Mouse (Mus musculus) heart, postnatal 4 days (tissue): ENCODE data around the gene Zfp536. TPM values are rescaled to one million over a fixed set of nuclear protein-coding genes. Genes with fewer than 3 reads are reported as not detected.
A peak's percentile ranks its signal among the peaks of the same experiment; 100 is the strongest.
"Not testable (repeated sequence)": the region's sequence is repeated elsewhere in the genome, so short reads cannot be mapped to it uniquely, and the experiment has no call there.

Experiments
- DNase-seq: peaks from one replicate; pipeline ENCODE4 v3.0.0; 2021
- total RNA-seq, 2 experiments: library from RNA; stranded (reverse); gene quantifications; 2 replicates each; pipeline ENCODE4 v1.2.3; 2021

The Zfp536 gene
- total RNA-seq, 2 experiments from 2014 or later, result 17.3 to 18.5 TPM

DNA sequence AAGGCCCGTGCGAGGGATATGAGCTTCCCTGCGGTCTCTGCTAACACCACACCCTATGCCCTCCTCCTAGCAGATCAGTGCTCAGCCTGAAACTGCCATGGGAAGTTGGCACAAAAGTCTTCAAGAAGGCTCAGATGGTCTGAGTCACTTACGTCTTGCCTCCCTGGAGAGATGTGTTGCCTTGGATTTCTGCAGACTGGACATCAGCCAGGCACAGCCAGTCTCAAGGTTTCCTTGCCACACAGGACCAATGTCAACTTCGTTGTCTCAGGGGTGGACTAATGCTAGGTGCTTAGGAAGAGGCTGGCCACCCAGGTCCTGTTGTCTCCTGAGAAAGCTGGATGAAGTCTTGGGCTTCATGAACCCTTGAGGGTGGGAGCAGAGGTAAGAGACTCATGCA, 14.6 kb downstream of the Zfp536 start:
- DNase-seq, result no peak

DNA sequence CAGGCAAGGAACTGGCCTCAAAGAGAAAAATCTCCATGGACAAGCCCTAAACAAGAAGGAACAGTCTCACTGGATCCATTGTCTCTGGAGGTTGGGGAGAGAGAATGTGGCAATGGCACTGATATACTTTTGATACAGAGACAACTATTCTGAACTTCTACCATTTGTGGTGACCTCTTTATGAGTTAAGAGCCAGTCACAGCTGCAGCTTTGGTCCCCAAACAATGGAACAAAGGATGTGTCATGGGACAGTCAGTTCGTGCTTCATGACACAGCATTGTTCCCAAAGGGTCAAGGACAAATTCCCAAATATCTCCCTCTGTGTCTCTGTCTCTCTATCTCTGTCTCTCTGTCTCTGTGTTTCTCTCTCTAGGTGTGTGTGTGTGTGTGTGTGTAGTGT, 20.4 kb downstream of the Zfp536 start:
- DNase-seq, result no peak

DNA sequence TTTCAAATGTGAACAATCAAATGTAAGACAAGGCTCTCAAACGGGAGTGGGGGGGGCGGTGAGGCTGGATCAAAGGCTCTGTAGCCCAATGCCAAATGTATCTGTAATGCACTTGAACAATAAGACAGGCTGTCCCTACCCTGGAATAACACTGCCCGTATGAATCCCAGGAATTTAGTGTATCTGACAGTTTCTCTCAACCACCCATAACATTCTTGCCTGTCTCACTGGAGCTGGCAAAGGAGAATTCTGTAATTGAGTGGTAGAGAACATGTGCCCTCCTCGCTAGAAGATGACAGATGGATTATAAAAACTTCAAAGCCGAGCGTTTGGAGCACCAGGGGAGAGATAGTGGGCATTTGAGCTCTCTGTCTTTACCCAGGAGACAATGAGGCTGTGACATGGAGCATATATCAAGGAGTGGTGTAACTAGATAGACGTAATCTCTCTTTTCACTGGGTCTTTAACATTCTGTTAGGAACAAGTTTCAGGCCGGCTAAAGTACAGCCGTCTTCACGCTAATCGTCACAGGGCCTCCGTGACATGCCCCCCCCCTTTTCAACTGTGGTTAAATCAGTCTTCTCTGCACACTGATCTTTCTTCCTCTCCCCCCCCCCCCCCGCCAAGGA, 27.2 kb downstream of the Zfp536 start:
- DNase-seq, result no peak

DNA sequence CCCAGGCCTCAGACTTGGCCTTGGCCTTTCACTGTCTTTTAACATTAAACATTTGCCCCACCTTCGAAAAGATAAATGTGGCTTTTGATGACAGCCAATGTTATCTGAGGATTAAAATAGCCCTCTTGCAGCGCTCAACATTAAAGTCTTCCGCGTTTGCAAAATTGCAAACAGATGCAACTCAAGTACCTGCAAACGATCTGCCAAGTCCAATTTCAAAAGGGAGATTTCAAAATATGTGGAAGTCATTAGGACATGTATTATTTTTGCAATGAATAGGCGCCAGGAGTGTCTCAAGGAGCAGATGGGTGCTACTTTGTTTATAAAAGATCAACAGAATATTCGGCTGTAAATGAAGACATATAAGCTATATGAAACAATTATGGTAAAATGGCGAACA, 30.1 kb downstream of the Zfp536 start:
- DNase-seq, result no peak

DNA sequence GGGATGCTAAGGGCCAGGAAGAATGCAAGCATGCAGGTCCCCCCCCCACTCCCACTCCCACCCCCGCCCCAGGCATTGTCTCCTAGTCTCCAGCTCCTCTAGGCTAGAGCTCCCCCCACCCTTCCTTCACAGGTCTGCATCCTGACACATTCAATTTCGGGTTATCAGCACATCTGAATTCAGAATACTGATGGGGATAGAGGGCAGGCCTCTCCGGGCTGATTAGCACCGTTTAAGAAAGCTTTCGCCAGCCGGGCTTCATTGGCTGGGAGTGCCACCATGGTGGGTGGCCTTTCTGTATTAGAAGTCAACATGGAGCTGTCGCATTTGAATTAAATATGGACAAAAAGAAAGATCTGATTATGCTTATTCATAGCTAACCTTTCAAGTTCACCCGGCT, 36.2 kb downstream of the Zfp536 start:
- no peak for DNase-seq

GRCm38 (mm10) chr7:37736413-37736720, 37.1 kb downstream of the Zfp536 start:
- DNase-seq, result no peak

GRCm38 (mm10) chr7:37735707-37736412, 37.6 kb downstream of the Zfp536 start:
- no peak for DNase-seq

DNA sequence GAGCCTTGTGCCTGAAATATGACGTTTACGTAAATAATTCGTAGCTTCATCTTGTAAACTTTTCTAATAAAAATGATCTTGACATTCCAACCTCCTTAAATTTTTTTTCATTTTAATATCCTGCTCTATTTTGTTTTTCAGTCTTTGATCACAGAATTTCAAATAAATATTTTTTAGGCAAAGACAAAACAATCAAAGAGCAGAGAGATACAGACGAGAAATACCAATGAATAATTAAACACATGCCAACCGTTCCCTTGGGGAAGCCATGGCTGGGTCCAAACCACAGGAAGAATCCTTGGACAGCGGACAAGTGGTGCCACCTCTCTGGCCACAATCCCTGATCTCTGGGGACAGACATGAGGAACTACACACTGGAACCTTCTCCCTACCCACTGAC, 38.3 kb downstream of the Zfp536 start:
- no peak for DNase-seq

GRCm38 (mm10) chr7:37734576-37734975, 38.9 kb downstream of the Zfp536 start:
- no peak for DNase-seq

DNA sequence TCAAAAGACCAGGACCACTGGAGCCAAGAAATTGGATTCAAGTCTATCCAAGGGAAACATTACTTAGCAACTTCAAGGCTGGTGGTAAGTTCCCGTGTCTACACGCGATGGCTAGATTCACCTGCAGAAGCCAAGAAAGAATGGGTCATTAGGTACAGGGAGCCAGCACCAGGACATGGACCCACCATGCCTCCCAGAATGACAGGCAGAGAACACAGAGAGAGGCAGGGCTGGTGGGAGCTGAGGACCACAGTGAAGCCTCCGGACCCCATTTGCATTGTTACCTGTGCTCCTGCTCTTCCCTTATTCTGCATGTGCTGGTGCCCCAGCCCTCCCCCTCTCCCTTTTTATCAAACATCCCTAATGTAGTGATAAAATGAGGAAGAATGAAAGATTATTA, 39.4 kb downstream of the Zfp536 start:
- no peak for DNase-seq

- no peak for DNase-seq
Measured at GRCm38 (mm10) chr7:37732741-37733140, 40.7 kb downstream of the Zfp536 start.

DNA sequence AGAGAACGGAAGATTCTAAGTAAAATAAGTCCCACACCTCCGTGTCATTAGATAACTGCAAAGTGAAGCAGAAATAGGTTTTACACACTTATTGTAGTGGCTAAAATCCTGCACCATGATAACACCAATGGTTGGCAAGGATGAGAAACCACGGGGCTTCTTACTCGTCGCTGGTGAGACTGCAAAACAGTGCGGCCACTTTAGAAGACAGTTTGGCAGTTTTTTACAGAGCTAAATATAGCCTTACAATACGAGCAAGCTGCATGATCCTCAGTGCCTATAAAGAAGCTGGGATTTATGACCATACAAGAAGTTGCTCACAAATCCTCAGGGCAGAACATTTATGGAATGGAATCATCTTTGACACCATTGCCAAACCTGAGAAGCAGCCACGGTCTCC, 45.7 kb downstream of the Zfp536 start:
- no peak for DNase-seq

- no peak for DNase-seq
Measured at GRCm38 (mm10) chr7:37724002-37724790, 49.2 kb downstream of the Zfp536 start.

- no peak for DNase-seq
Measured at GRCm38 (mm10) chr7:37723191-37723592, 50.2 kb downstream of the Zfp536 start.

DNA sequence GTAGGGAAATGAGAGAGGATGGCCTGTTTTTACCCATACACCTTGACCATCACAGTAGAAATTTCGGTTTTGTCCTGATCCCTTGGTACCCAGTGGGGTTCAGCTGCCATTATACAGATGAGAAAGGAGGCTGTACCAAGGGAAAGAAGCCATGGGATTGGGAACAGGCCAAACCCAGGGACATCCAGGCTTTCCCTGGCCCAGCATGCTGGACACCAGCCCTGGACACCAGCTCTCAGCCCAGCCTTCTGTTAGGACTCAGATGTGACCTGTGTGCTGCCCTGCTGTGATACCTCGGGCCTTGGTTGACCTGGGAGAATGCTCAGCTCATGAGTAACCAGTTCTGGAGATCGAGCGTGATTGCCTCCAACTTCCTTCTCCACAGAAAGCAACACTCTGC, 51.8 kb downstream of the Zfp536 start:
- DNase-seq, result no peak

GRCm38 (mm10) chr7:37718671-37719402, 54.6 kb downstream of the Zfp536 start:
- peak; percentile 44 for DNase-seq

DNA sequence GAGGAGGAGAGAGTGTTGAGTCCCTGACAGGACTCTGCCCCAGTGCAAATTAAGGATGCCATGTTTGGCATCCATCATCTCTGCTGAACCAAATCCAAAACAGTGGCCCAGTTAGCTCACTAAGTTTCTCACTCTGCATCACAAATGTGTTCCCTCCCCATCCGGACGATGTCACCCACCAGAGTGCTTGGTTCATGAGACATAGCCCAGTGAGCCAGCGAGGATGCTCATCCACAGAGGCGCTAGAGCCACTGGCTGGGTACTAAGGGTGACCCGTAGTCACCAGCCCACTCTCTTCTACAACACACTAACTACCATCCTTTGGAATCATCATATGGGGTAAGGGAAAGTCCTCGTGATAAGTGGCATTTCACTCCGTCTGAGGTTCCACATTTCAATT, 56.4 kb downstream of the Zfp536 start:
- no peak for DNase-seq

DNA sequence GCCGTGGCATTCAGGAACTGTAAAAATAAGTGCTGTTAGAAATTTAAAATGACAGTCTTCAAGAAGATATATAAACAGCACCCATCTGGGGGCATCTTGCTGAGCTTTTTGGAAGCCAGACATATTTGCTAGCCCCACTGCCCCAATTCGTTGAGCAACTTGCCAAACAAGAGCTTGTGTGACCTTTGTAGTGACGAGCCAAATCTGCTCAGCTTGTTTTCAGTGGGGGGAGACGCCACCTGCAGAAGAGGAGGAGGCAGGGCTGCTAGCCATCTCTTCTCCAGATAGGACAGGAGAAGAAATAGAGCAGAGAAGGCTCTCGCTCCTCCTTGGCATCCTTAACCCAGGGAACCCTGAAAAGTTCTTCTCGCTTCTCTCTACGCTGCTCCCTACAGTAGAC, 56.8 kb downstream of the Zfp536 start:
- DNase-seq, result no peak

DNA sequence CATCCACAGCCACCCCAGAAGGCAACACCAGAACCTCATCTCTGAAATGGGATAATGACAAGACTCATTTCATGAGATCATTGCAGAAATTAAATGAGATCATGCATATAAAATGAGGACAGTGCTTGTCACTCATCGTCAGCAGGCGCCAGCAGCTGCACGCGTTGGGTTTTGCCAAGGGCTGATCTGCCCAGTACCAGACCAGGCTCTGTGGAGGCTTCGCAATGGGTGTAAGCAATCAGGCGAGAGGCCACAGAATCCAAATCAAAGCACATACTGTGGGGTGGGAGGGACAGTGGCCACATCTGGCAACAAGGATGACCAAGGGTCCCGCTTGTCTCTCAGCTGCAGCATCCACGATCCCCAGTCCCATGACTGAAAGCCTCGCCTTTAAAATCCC, 69.0 kb downstream of the Zfp536 start:
- no peak for DNase-seq

DNA sequence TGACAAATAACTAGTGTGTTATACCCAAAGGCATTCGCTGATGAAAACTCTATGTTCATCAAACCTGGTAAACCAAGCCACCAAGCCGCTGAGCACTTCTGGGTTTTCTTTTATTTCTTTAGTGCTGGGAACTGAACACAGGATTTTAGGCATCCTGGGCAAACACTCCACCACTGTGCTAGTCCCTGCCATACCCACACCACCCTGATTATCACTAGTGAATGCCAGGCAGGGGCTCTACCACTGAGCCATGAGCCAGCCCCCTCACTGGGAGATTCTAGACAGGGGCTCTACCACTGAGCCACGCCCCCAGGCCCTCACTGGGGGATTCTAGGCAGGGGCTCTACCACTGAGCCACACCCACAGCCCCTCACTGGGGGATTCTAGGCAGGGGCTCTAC, 76.1 kb downstream of the Zfp536 start:
- DNase-seq, result not testable (repeated sequence)

DNA sequence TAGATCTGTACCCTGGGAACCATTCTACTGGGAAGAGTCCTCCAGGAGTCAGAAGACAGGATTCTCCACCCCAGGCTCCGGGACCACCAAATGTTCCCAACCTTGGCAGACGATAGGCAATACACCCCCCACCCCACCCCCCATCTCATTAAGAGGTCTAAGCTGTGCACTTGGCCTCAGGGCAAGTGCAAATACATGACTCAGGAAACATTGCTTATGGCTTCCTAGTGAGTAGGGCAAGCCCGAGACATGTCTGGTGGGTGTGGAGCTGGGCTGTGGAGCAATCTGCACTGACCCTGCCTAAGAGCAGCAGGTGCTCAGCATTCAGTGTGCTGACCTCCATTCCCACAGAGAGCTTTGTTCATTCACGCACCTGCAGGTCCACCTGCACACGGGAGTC, 78.4 kb downstream of the Zfp536 start:
- DNase-seq, result no peak

DNA sequence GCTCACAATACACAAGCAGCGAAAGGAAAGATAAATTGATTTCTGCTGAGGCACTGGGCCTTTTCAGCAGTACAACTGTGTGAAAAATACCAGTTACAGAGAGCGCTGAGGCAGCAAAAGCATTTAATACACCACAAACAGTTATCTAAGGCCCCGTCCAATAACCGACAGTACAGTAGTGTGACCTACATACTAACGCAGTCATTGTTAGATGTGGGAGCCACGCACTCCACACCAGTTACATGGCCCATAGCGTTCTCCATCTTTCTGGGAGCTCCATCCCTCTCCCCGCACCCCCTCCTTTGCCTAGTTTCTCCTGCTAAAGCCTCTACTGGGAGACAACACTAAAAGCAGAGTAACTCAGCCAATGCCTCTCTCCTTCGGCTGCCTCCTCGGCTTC, 82.8 kb downstream of the Zfp536 start:
- no peak for DNase-seq
